Mouse (Mus musculus): ENCODE results near the gene Tmem9.

Gene Tmem9

DNA sequence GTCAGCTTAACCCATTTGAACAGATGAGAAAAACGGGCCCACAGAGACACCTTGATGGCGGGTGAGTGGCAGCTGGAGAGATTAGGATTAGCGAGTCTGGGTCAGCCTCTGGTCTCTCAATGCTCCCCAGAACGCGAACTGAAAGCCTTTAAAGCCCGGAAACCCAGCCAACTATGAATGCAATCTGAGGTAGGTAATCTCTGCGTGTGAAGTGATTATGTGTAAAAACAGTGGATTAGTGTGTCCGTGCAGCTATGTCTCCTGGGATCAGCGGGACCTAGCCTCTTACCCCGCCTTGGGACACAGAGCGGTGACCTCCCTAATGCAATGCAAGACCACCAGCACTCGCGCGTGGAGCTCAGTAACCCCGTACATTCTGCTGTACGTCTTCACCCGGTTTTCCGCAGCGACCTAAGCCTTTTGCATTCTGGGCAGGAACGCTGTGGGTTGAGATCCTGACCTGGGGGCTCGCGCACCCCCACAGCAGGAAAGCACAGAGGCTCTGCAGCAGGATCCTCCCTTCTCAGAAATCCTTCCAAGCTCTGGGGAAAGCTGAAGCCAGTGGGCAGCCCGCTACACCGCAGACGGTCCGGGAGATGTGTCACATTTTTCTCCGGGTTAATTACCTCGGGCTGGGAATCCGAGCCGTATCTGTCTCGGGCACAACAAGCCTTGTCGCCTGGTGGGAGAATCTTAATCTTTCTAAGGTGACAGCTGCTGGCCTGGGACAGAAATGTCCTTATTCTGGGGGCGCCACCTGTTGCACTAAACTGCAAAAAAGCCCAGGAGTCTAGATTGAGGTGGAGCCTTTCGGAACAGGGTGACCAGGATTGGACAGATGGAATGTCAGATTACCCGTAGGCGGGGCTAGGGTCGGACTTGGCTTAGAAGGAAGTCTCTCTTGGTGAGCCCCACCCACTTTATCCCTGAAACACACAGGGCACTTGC is at the start of gene Tmem9:
TSS of gene Tmem9 (plus strand) at position 940 of the 948 bp plus-strand sequence.
- DNase-seq (ENCODE audit: low read depth): peak; percentile 94

GRCm38 (mm10) chr1:135958483-135958882 is 49.5 kb upstream of the Tmem9 start:
- peak; percentile 44 for DNase-seq (ENCODE audit: low read depth)

DNA sequence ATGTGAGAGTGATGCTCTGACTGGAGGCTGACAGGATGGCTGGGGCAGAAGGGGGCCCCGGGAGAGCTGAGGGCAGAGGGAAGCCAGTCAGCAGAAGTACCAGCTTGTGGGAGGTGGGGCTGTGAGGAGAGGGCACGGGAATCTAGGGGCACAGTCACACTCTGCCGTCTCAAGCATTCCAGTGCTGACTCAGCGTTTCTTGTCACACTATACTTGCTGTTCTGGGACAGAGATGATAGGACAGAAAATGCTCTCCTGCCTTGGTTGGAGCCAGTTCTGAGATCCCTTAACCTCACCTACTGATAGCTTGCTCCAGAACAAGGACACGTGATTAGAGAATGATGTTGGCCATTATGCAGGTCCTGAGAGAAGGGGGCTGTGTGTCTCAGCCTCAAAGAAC is 44.8 kb upstream of the Tmem9 start:
- DNase-seq (ENCODE audit: low read depth): no peak

GRCm38 (mm10) chr1:135964561-135964960 is 43.4 kb upstream of the Tmem9 start:
- no peak for DNase-seq (ENCODE audit: low read depth)

GRCm38 (mm10) chr1:135967739-135968138 is 40.2 kb upstream of the Tmem9 start:
- DNase-seq (ENCODE audit: low read depth): no peak

GRCm38 (mm10) chr1:135970486-135970885 is 37.5 kb upstream of the Tmem9 start:
- no peak for DNase-seq (ENCODE audit: low read depth)

GRCm38 (mm10) chr1:135972576-135972975 is 35.4 kb upstream of the Tmem9 start:
- DNase-seq (ENCODE audit: low read depth): no peak

DNA sequence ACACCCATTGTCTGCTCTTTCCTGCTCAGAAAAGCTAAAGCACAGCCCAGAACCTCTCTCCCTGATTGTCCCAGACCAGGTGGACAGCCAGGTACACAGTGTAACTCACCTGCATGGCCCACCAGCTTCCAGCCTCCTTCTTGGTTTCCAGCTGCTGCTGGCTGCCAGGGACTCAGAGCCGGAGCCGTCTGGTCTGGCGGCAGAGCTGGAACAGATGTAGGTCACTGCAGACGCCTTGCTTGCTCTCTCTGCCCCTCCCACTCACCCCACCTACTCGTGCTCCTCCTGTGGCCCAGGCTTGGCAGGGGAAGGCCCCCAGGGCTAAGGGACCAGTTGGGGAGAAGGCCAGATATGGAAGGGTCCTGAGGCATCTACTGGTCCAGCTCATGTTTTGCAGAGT is 23.8 kb upstream of the Tmem9 start:
- no peak for DNase-seq (ENCODE audit: low read depth)

GRCm38 (mm10) chr1:135989876-135990275 is 18.1 kb upstream of the Tmem9 start:
- no peak for DNase-seq (ENCODE audit: low read depth)

DNA sequence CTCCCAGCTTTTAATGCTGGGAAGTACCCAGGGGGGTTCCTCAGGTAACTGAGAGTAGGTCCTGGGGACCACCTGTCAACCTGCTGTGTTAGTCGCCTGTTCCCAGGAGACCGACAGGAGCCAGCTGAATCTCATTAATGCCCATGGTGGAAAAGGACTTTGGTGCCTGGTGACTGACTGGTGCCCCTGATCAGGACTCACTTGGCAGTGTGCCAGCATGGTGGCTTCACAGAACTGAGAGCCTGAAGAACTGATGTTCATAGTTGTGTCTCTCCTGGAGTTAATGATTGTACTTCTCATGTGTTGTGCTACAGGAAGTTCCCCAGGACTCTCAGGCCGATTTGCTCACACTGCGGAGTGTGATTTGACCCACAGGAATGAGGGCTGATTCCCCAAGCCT is 14.5 kb upstream of the Tmem9 start:
- no peak for DNase-seq (ENCODE audit: low read depth)

DNA sequence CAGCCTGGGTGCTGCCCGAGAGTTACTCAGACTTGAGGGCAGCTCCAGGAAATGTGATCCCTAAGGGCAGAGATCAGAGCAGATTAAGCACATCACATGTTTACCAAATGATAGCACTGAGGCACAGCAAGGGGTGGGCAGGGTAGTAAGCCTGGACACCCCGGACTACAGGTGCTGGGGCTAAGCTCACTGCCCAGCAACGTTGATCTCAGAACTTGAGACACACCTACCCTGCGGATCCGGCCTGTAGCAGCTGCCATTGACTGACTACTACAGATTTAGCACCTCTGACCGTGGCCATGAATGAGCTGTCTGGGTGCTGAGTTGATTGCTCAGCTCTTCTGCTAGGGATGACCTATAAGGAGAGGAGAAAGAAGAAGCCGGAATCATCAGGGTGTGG is 10.4 kb upstream of the Tmem9 start:
- DNase-seq (ENCODE audit: low read depth): no peak

DNA sequence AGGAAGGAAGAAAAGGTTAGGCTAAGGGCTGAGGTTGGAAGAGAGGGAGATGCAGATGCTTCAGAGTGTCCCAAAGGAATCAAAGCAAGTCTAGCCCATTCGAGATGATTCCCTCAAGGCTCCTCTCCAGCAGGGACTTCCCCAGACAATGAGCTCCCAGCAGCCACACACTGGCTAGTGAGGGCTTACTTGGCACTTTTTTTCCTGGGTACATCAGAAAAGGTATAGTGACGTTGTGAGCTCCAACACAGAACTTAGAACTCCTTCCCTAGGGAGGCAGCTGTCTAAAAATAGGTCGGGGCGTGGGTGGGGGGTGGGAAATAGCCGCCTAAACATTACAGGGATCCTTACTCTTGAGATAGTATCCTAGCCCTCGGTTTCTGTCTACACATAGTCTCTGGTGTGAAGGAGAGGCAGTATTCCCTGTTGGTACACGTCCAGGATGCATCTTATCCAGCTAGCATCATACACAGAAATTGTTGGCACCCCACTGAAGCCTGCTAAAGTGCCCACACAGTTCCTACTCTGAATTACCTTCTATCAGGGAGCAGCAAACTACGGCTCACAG is 8.1 kb upstream of the Tmem9 start:
- no peak for DNase-seq (ENCODE audit: low read depth)

DNA sequence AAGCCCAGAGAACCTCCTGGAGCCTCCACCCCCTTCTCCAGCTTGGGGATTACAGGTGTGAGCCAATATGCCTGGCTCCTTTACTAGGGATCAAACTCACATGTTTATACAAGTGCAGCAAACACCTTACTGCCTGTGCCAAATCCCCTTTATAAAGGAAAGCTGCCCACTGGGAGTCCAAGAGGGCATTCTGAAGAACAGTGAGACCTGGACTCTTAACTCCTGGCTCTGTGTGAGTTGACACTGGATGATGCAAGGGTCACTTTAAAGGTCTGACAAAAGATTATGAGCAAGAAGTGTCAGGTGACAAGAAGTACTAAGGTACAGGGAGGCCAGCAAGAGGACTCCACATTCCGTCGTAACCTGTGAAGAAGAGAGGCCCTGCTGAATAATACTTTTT is 6.5 kb upstream of the Tmem9 start:
- DNase-seq (ENCODE audit: low read depth): no peak

DNA sequence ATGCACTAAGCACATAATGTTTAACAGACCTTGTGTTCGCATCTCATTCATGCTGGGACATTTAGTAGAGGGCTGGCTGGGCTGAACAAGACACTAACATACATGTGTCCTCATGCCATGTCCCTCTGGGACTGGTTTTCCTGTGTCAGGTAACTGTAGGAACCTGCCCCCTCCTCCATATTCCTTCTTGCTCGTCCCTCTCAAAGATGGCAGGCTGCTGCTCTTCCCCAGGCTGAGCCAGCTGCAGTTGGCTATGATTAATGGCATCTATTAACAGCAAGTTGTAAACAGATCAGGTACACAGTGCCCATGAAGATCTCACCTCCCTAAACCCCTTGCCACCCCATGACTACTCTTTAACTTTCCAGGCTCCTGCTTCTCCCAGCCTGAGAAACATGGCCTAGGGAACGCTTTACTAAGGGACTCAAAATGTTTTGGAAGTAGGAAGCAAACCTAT is 1.6 kb upstream of the Tmem9 start, which contains the start of gene Igfn1:
TSS of gene Igfn1 (minus strand) at position 51 of the 457 bp plus-strand sequence.
- no peak for DNase-seq (ENCODE audit: low read depth)

DNA sequence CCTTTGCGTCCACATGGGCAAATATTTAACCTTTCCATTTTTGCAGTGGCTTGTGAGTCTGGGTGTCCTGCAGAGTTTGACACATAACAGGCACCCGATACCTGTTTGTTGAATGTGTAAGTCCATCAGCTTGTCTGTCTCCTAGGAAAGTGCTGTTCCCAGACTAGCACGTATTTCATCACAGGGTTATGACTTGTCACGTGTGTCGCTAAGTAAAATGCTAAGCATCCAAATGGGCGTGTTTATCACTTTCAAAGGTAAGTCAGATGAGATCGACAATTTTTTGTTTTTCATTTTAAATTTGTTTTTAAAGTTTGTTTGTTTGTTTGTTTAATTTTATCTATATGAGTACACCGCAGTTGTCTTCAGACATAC is 196 bp downstream of the Tmem9 start:
- no peak for DNase-seq (ENCODE audit: low read depth)

DNA sequence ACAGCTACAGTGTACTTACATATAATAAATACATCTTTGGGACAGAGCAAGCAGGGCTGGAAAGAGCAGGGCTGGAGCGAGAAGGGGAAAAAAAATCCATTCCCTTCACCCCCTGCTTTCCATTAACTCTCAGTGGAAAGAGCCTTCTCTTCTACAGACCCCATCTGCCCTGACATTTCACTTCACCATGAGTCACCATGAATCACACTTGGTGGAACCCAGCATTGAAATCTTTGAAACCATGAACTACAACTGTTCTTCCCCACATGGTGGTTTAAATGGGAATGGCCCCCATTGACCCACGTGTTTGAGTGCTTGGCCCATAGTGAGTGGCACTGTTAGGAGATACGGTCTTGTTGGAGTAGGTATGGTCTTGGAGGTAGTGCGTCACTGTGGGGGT is 2.3 kb downstream of the Tmem9 start:
- DNase-seq (ENCODE audit: low read depth): no peak

DNA sequence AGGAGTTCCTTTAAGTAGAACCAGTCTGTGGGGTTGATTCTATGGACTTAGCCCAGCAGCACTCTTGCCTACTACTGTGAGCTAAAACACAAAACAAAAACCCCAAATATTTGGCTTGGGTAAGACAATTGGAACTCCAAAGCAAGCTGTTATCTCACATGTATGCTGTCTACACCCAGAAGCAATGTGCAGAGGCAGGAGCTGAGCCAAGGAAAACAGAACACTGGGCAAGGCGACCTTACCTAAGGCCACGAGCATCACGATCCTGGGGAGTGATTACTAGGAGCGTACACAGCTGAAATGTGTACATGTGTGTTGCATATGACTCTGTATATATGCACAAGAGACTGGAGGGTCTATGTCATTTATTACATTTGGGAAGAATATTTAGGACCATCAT is 5.6 kb downstream of the Tmem9 start:
- DNase-seq (ENCODE audit: low read depth): no peak

- peak; percentile 80 for DNase-seq (ENCODE audit: low read depth)
Measured at GRCm38 (mm10) chr1:136014796-136015502, 7.0 kb downstream of the Tmem9 start.

- no peak for DNase-seq (ENCODE audit: low read depth)
Measured at GRCm38 (mm10) chr1:136017307-136017706, 9.4 kb downstream of the Tmem9 start.

- DNase-seq (ENCODE audit: low read depth): peak; percentile 91
Measured at GRCm38 (mm10) chr1:136017907-136018313, 10.0 kb downstream of the Tmem9 start.

- DNase-seq (ENCODE audit: low read depth): no peak
Measured at GRCm38 (mm10) chr1:136018390-136019189, 10.6 kb downstream of the Tmem9 start.

DNA sequence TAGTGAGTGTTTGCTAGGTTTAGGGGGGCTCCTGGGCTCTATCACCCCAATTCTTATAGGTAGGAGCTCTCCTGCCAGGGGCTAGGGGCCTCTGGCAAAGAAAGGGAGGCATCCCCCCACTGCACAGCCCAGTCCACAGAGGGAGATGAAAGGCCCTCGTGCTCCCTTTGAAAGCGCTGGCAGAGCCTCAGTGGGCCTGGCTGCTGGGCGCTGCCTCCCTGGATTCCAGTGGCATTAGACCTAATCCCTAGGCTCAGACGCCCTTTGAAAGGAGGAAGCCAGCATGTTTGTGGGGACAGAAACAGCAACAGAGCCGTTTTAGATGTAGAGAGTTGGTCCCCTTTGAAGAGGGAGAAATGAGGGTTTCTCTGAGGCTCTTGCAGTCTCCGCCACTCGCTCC is 22.3 kb downstream of the Tmem9 start:
- DNase-seq (ENCODE audit: low read depth): no peak

Measured in c-Kit-positive CD71-positive TER-119-negative erythroid progenitor cells, embryonic 14.5 days (primary cell).